Mouse (Mus musculus) left cerebral cortex, postnatal 4 days (tissue): Measurements from ENCODE around the gene Fahd1. TPM values are rescaled to one million over a fixed set of nuclear protein-coding genes. Genes with fewer than 3 reads are reported as not detected.

Source experiments
- DNase-seq: peaks from one replicate; pipeline ENCODE4 v3.0.0-alpha.2; 2022
- intact Hi-C: fragments of 180-260 bp; cut with DNase I; formaldehyde crosslinking; loops from one replicate; pipeline ENCODE4 v1.15.1; 2025
- total RNA-seq, 2 experiments: library from RNA; stranded (reverse); gene quantifications; 2 replicates each; pipeline ENCODE4 v1.2.3; 2021

Fahd1 gene
- total RNA-seq = 10 to 100 TPM; 13.1 to 13.8 TPM

- intact Hi-C loops = no loop called here
- peak; percentile 97 for DNase-seq
Observed at GRCm38 (mm10) chr17:24850065-24850772, at the start of gene Fahd1. Gene Fahd1 (minus strand): TSS chr17:24850364.

DNA sequence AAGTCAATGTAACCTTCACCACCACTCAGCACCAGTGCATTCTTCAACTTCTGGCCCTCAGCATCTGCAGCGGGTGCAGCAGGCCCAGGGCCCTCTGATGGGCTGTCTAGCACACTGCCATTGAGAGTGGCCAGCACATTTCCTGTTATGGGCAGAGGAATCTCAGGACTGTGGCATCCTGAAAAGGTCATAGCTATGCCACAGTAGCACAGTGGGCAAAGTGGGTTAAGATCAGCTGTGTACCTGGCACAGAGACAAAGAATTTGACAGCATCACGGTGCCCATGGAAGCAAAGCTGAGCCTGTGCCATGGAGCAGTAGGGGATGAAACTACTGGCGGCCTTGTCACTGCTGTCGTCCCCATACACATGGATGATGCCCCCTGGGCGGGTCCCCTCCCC, 49.0 kb upstream of the Fahd1 start:
- no peak for DNase-seq
- intact Hi-C loops = no loop called here

DNA sequence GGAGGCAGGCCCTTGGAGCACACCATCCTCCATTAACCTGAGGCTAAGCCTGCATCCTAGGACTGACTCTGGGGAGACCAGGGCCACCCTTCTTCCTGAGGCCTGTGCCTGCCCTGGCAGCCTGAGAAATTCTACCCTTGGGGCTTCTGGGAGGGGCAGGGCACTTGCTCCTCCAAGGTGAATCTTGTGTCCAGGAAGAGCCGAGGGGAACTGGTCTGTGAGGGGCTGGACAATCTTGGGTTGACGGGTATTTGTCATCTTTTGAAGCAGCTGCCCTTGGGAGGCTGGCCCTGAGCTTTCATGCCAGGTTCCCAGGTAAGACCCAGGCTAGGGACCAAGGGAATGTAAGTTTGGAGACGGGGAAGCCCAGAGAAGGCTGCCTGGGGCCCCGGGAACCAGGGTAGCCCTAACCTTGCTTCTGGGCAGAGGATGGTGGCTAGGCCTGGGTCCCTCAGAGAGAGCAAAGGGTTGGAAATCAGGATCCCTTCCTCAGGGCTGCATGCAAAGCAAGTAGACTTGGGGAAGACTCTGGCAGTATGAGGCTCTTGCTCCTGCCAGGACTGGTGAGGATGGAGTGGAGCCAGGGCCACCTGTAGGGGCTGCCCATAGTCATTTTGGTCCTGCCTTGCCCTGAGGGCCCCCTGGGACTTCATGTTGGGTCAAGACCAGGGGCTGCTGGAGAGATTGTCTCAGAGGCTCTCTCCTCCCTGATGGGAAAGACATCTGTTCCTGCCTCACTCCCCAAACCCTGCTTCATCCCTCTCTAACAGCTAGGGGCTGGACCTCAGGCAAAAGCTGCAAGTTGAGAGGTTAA, 48.1 kb upstream of the Fahd1 start:
- intact Hi-C loops = no loop called here
- DNase-seq = no peak

- DNase-seq = no peak
- intact Hi-C loops = no loop called here
Observed at GRCm38 (mm10) chr17:24897600-24897999, 47.4 kb upstream of the Fahd1 start.

GRCm38 (mm10) chr17:24896993-24897269, 46.8 kb upstream of the Fahd1 start:
- intact Hi-C loops = no loop called here
- DNase-seq = no peak

GRCm38 (mm10) chr17:24896241-24896992, 46.3 kb upstream of the Fahd1 start, which contains the start of gene Nme3:
Gene Nme3 (plus strand): TSS chr17:24896500.
- intact Hi-C loops = no loop called here

GRCm38 (mm10) chr17:24895571-24896240, 45.5 kb upstream of the Fahd1 start:
- DNase-seq = no peak
- intact Hi-C loops = no loop called here

More at GRCm38 (mm10) chr17:24896241-24896992, 46.3 kb upstream of the Fahd1 start, which contains the start of gene Nme3:
- peak; percentile 75 for DNase-seq

- peak; percentile 81 for DNase-seq
- intact Hi-C loops = no loop called here
Observed at GRCm38 (mm10) chr17:24894995-24895547, 44.9 kb upstream of the Fahd1 start, which contains the start of the genes Eme2 and Mrps34. Gene Eme2 (minus strand): TSS chr17:24895087. Gene Mrps34 (plus strand): TSS chr17:24895116.

DNA sequence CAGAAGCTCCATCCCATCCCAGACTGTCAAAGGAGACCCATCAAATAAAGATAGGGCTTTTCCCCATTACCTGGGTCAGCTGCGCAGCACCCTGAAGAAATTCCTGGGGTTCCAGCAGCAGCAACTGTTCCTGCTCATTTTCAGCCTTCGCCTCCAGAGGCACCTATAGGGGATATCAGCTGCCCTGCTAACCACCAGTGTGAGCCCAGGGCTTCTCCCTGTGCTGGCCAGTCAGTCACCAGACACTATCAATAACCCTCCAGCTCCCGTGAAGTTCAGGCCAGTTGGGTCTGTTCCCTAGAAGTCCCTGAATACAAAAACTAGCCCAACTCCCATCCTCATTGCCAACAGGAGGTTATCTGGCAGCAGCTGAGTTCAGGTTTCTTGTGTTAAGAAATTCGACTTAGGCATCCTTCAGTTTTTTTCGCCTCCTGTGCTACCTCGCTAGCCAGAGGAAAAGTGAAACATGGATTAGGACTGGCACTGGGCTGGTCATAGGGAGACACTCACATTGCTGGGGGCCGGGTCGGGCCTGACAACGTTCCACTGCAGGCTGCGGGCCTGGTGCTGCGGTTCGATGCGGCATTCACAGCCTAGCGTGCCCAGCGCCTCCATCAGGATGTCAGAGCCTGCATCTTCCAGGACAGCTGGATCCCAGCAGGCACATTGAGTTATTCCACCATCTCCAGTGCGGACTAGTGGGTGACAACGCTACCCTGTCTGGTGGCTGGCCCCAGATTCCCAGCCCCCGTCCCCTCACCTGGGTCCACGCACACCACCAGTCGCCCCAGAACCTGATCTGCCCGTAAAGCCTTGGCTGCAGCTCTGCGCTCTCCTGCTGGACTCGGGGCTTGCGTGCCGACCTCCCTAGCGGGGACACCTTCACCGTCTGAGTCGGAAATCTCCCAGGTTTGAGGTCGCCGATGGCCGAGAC, 44.2 kb upstream of the Fahd1 start:
- intact Hi-C loops = no loop called here
- DNase-seq = no peak

DNA sequence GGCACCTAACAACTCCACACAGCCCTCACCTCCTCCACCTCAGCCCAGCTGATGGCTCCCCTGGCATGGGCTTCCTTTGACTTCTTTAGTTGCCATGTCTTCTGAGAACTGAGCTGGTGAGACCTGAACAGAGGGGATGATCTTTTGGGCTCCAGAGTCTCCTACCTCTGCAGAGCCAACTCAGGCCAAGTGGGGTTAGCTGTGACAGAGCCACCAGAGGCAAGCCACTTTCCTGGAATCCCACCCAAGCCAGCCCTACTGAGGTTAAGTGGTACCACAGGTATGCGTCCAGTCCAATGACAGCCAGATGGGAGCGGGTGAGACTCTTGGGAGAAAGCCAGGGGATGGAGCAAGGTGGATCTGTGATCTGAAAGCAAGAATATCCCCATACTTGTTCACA, 43.1 kb upstream of the Fahd1 start:
- intact Hi-C loops = no loop called here
- DNase-seq = no peak

GRCm38 (mm10) chr17:24892785-24893184, 42.6 kb upstream of the Fahd1 start:
- DNase-seq = no peak
- intact Hi-C loops = no loop called here

DNA sequence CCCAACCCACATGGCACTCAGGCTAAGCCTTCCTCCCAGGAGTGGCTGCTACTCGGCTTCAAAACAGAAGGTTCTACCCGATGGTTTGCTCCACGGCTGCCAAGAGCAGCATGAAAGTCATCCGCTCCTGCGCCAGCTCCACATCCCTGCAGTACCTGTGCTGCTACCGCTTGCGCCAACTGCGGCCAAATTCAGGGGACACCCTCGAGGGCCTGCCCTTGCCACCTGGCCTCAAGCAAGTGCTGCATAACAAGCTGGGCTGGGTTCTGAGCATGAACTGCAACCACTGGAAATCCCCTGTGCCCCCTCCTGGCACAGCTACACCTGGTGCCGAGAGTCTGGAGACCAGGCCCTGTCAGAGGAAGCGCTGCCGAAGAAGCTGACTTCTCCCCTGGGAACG, 41.2 kb upstream of the Fahd1 start:
- intact Hi-C loops = no loop called here
- DNase-seq = no peak

GRCm38 (mm10) chr17:24890151-24891092, 40.3 kb upstream of the Fahd1 start:
- intact Hi-C loops = no loop called here
- DNase-seq = no peak

- intact Hi-C loops = no loop called here
- DNase-seq = no peak
Observed at GRCm38 (mm10) chr17:24888862-24889261, 38.7 kb upstream of the Fahd1 start.

GRCm38 (mm10) chr17:24887291-24888080, 37.3 kb upstream of the Fahd1 start:
- intact Hi-C loops = no loop called here

DNA sequence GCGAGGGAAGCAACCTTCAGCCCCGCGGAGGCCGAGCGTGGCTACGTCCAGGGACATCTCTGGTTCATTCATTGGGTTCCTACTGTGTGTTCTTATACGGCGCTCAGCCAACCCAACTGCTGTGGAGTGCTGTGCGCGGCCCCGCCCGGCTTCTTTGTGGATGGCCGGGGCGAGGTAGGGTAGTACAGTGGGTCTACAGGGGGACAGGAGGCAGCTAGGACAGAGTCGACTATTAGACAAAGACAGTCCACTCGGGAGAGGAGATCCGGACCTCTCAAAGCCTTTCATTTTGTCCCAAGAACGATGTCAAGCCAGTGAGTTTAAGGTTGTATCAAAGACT, 36.7 kb upstream of the Fahd1 start:
- DNase-seq = no peak
- intact Hi-C loops = no loop called here

More at GRCm38 (mm10) chr17:24887291-24888080, 37.3 kb upstream of the Fahd1 start:
- DNase-seq = no peak

DNA sequence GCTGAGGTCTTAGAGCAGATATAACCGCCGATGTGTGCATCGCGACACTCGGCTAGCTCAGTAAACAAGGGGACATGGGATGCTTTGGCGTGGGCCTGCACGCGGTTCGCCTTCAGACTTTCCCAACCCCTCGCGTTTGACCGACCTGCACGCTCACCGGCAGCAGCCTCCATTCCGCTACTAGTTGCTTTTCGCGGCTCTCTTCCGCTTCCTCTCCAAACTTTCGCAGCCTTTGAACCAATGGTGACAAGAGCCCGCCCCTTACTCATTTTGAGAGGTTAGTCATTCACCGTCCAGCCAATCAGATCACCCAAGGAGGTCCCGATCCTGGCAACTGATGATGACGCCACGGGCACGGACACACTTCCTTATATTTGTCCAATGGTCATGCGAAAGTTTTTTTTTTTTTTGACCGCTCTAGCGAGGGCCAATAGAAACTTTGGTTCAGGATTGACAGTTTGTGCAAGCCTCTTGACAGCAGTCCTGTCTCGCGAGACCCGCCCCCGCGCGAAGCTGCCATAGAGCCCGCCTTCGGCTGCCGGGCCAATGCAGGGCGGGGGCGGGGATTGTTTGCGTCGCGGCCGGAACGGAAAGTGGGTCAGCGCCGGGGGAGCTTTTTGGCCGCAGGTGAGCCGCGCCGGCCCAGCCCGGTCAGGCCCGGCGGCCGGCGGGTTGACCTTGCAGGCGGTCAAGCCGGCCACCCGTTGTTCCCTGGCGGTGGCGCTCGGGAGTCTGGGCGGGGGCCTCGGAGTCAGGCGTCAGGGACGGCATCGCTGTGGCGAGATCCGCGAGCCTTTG, 36.2 kb upstream of the Fahd1 start, which contains the start of the genes Nubp2 and Spsb3:
Gene Nubp2 (minus strand): TSS at position 216 of the 798 bp plus-strand sequence.
Gene Spsb3 (plus strand): TSS at position 510 of the 798 bp plus-strand sequence.
- intact Hi-C loops = no loop called here

More for the DNA sequence above, 36.2 kb upstream of the Fahd1 start, which contains the start of the genes Nubp2 and Spsb3:
- DNase-seq = peak; percentile 98
